Mouse (Mus musculus) stomach, embryonic 16.5 days (tissue): Measurements from ENCODE around the gene Foxred1. TPM values are rescaled to one million over a fixed set of nuclear protein-coding genes. Genes with fewer than 3 reads are reported as not detected.

Experiments used
- ATAC-seq: fragments of 200-750 bp; cut with Nextera tagmentation; 2 replicates; pipeline ENCODE4 v1.8.0; 2017; ENCODE audit warnings: moderate number of reproducible peaks, moderate TSS enrichment; ENCODE audit not compliant: insufficient read depth, low FRiP score
- H3K27ac ChIP-seq: fragments of 300-500 bp; sonication (generic); 2 replicates; pipeline ENCODE4 v1.5.1; 2014; ENCODE audit warnings: low read length
- H3K27me3 ChIP-seq: fragments of 300-500 bp; sonication (generic); 2 replicates; pipeline ENCODE4 v1.6.1; 2014; ENCODE audit warnings: low read length, control low read depth, mixed read lengths; ENCODE audit not compliant: control insufficient read depth, insufficient read depth
- H3K36me3 ChIP-seq: fragments of 300-500 bp; sonication (generic); 2 replicates; pipeline ENCODE4 v1.6.1; 2014; ENCODE audit warnings: low read length; ENCODE audit not compliant: control insufficient read depth, insufficient read depth
- H3K4me1 ChIP-seq: fragments of 300-500 bp; sonication (generic); 2 replicates; pipeline ENCODE4 v1.6.1; 2014; ENCODE audit warnings: low read length, control low read depth, mixed read lengths; ENCODE audit not compliant: control insufficient read depth, insufficient read depth
- H3K4me2 ChIP-seq: fragments of 300-500 bp; sonication (generic); 2 replicates; pipeline ENCODE4 v1.6.1; 2014; ENCODE audit warnings: low read depth, low read length, mixed read lengths
- H3K4me3 ChIP-seq: fragments of 300-500 bp; sonication (generic); replicated peaks from 2 replicates; pipeline ENCODE4 v1.5.1; 2014; ENCODE audit warnings: mild to moderate bottlenecking, low read length
- H3K9ac ChIP-seq: fragments of 300-500 bp; sonication (generic); 2 replicates; pipeline ENCODE4 v1.6.1; 2014; ENCODE audit warnings: low read length
- H3K9me3 ChIP-seq: fragments of 300-500 bp; sonication (generic); replicated peaks from 2 replicates; pipeline ENCODE4 v1.6.1; 2016; ENCODE audit warnings: low read length, control low read depth; ENCODE audit not compliant: control insufficient read depth
- WGBS: fragments of 180-500 bp; shearing (Covaris S2); extraction: QIAGEN DNeasy Blood & Tissue Kit; methylation state at CpG from one replicate; pipeline ENCODE4 v1.1.7; 2014; 5-methylcytosine and 5-hydroxymethylcytosine counted together
- polyA plus RNA-seq: library from polyadenylated mRNA; unstranded; fragments of >200 nt; fragmentation: Nextera tagmentation; extraction: Ambion mirVana; gene quantifications from 2 replicates; pipeline ENCODE4 v1.2.1, GENCODE M21; 2015

The Foxred1 gene
- polyA plus RNA-seq, 1 experiment from 2014 or later, result 41.8 TPM

GRCm38 (mm10) chr9:35176124-35176659 is 34.7 kb downstream of the Foxred1 start:
- WGBS, result 47% methylated on average over 14 of the region's 14 CpGs
- Histone ChIP-seq H3K4me1 (peaks cover 7% of the 10 kb centered on the region), H3K9me3 (no peaks in the 10 kb centered on the region), H3K4me3 (peak overlapping the region; percentile 78), H3K27ac (no peak overlapping the region), H3K27me3 (no peaks in the 10 kb centered on the region), H3K36me3 (no peaks in the 10 kb centered on the region), H3K9ac (peak overlapping the region; percentile 17; the same call in 1 of the 2 replicates), H3K4me2 (peak overlapping the region; percentile 92)
- no peak for ATAC-seq

GRCm38 (mm10) chr9:35175251-35176123 is 35.4 kb downstream of the Foxred1 start, which contains the start of gene Dcps:
TSS of gene Dcps (minus strand) at chr9:35176061.
- H3K4me3 ChIP-seq, result peak within 1 kb of the TSS; percentile 78
- WGBS, result under 1% methylated on average over 38 of the region's 38 CpGs
- H3K9me3 ChIP-seq, result no peaks in the 10 kb centered on the region
- ATAC-seq, result peak; percentile 99
- H3K9ac ChIP-seq, result peak within 1 kb of the TSS; percentile 77
- peaks cover 7% of the 10 kb centered on the region for H3K4me1 ChIP-seq
- H3K27ac ChIP-seq, result peak within 1 kb of the TSS; percentile 89
- 0 out of 2 replicates have a peak, but pooled peaks cover 5% of the 10 kb centered on the region for H3K36me3 ChIP-seq
- H3K27me3 ChIP-seq, result no peaks in the 10 kb centered on the region
- peak within 1 kb of the TSS; percentile 92 for H3K4me2 ChIP-seq

- Histone ChIP-seq H3K27me3 (no peaks in the 10 kb centered on the region), H3K9me3 (no peaks in the 10 kb centered on the region), H3K9ac (no peak overlapping the region), H3K4me1 (peaks cover 7% of the 10 kb centered on the region), H3K36me3 (0 out of 2 replicates have a peak, but pooled peaks cover 5% of the 10 kb centered on the region), H3K4me2 (no peak overlapping the region), H3K27ac (no peak overlapping the region), H3K4me3 (no peak overlapping the region)
- no peak for ATAC-seq
- WGBS, result 73% methylated on average over 1 of the region's 1 CpGs
These were observed 37.5 kb downstream of the Foxred1 start for GRCm38 (mm10) chr9:35173331-35173730.

GRCm38 (mm10) chr9:35170071-35170470 is 40.8 kb downstream of the Foxred1 start:
- Histone ChIP-seq H3K4me2 (no peak overlapping the region), H3K36me3 (0 out of 2 replicates have a peak, but pooled peaks cover 5% of the 10 kb centered on the region), H3K27me3 (no peaks in the 10 kb centered on the region), H3K4me3 (no peak overlapping the region), H3K27ac (no peak overlapping the region), H3K4me1 (peaks cover 1% of the 10 kb centered on the region), H3K9ac (no peak overlapping the region), H3K9me3 (no peaks in the 10 kb centered on the region)
- 89% methylated on average over 7 of the region's 7 CpGs for WGBS
- no peak for ATAC-seq

GRCm38 (mm10) chr9:35166798-35167635 is 43.8 kb downstream of the Foxred1 start:
- no peak overlapping the region for H3K9ac ChIP-seq
- no peak for ATAC-seq
- no peak overlapping the region for H3K4me3 ChIP-seq
- no peak overlapping the region for H3K4me2 ChIP-seq
- no peak overlapping the region for H3K27ac ChIP-seq
- 0 out of 2 replicates have a peak, but pooled peaks cover 5% of the 10 kb centered on the region for H3K36me3 ChIP-seq
- no peaks in the 10 kb centered on the region for H3K4me1 ChIP-seq
- H3K27me3 ChIP-seq, result no peaks in the 10 kb centered on the region
- H3K9me3 ChIP-seq, result no peaks in the 10 kb centered on the region
- WGBS, result 57% methylated on average over 9 of the region's 9 CpGs

GRCm38 (mm10) chr9:35166144-35166797 is 44.6 kb downstream of the Foxred1 start:
- Histone ChIP-seq H3K27me3 (no peaks in the 10 kb centered on the region), H3K4me1 (no peaks in the 10 kb centered on the region), H3K36me3 (0 out of 2 replicates have a peak, but pooled peaks cover 5% of the 10 kb centered on the region), H3K27ac (no peak overlapping the region), H3K9ac (peak overlapping the region; percentile 26; the same call in 1 of the 2 replicates), H3K4me2 (no peak overlapping the region), H3K4me3 (no peak overlapping the region), H3K9me3 (no peaks in the 10 kb centered on the region)
- ATAC-seq, result peak; percentile 57; the same call in 1 of the 2 replicates
- WGBS, result 29% methylated on average over 3 of the region's 3 CpGs

- H3K27me3 ChIP-seq, result no peaks in the 10 kb centered on the region
- H3K4me3 ChIP-seq, result no peak overlapping the region
- no peaks in the 10 kb centered on the region for H3K4me1 ChIP-seq
- H3K27ac ChIP-seq, result no peak overlapping the region
- ATAC-seq, result no peak; the same call in 1 of the 2 replicates
- H3K36me3 ChIP-seq, result no peaks in the 10 kb centered on the region
- no peak overlapping the region for H3K9ac ChIP-seq
- WGBS, result 68% methylated on average over 5 of the region's 5 CpGs
- no peaks in the 10 kb centered on the region for H3K9me3 ChIP-seq
- no peak overlapping the region for H3K4me2 ChIP-seq
These were observed 46.5 kb downstream of the Foxred1 start for GRCm38 (mm10) chr9:35164142-35164874.
